Mouse (Mus musculus) myocyte (in vitro differentiated cells): ENCODE measurements around the gene Plxna2. TPM values are rescaled to one million over a fixed set of nuclear protein-coding genes. Genes with fewer than 3 reads are reported as not detected.
A peak's percentile ranks its signal among the peaks of the same experiment; 100 is the strongest.

ENCODE experiments used
- H3K27me3 ChIP-seq: one replicate; pipeline ENCODE4 v1.6.1; 2011; ENCODE audit not compliant: control insufficient read depth, insufficient read depth, insufficient read length
- H3K36me3 ChIP-seq: one replicate; pipeline ENCODE4 v1.6.1; 2011; ENCODE audit not compliant: control insufficient read depth, insufficient read depth
- H3K4me2 ChIP-seq: one replicate; pipeline ENCODE4 v1.6.1; 2011; ENCODE audit warnings: low read depth, control low read depth
- H3K4me3 ChIP-seq: one replicate; pipeline ENCODE4 v1.5.1; 2011; ENCODE audit warnings: mild to moderate bottlenecking, control low read depth, moderate library complexity
- H3K79me2 ChIP-seq: one replicate; pipeline ENCODE4 v1.6.1; 2011; ENCODE audit not compliant: control insufficient read depth, insufficient read depth
- H3ac ChIP-seq: one replicate; pipeline ENCODE4 v1.6.1; 2011; ENCODE audit not compliant: control insufficient read depth, insufficient read length
- CEBPB ChIP-seq: IDR thresholded peaks from 2 replicates; pipeline ENCODE4 v1.6.1; 2011; ENCODE audit warnings: mild to moderate bottlenecking, moderate library complexity; ENCODE audit not compliant: poor library complexity, insufficient read depth, severe bottlenecking
- E2F4 ChIP-seq: IDR thresholded peaks from one replicate; pipeline ENCODE4 v1.6.1; 2011; ENCODE audit warnings: mild to moderate bottlenecking, control low read depth, moderate library complexity; ENCODE audit not compliant: insufficient read depth
- MAX ChIP-seq: IDR thresholded peaks from one replicate; pipeline ENCODE4 v1.6.1; 2011; ENCODE audit warnings: low read depth, mild to moderate bottlenecking, control low read depth
- MYOD1 ChIP-seq, 3 experiments: IDR thresholded peaks; one replicate each; pipeline ENCODE4 v1.6.1; 2011; ENCODE audit warnings: control low read depth in 2 of 3, low read depth in 2 of 3, mild to moderate bottlenecking in 2 of 3, moderate library complexity in 1 of 3; ENCODE audit not compliant: insufficient read length in 2 of 3, control insufficient read depth in 1 of 3
- MYOG ChIP-seq, 3 experiments: IDR thresholded peaks; one replicate each; pipeline ENCODE4 v1.6.1; 2011; ENCODE audit warnings: control low read depth in 2 of 3, low read depth in 2 of 3, mild to moderate bottlenecking in 2 of 3; ENCODE audit not compliant: insufficient read length in 2 of 3, control insufficient read depth in 1 of 3, insufficient read depth in 1 of 3
- POLR2A ChIP-seq: IDR thresholded peaks from one replicate; pipeline ENCODE4 v1.6.1; 2011; ENCODE audit warnings: low read depth, mild to moderate bottlenecking, control low read depth, moderate library complexity; ENCODE audit not compliant: insufficient read length
- POLR2AphosphoS2 ChIP-seq: IDR thresholded peaks from one replicate; pipeline ENCODE4 v1.6.1; 2011; ENCODE audit warnings: low read depth, control low read depth; ENCODE audit not compliant: insufficient read length
- REST ChIP-seq: IDR thresholded peaks from one replicate; pipeline ENCODE4 v1.6.1; 2011; ENCODE audit warnings: mild to moderate bottlenecking, control low read depth, moderate library complexity; ENCODE audit not compliant: insufficient read depth, insufficient read length
- SRF ChIP-seq: IDR thresholded peaks from one replicate; pipeline ENCODE4 v1.6.1; 2011; ENCODE audit warnings: low read depth; ENCODE audit not compliant: control insufficient read depth, insufficient read length
- TCF12 ChIP-seq: IDR thresholded peaks from one replicate; pipeline ENCODE4 v1.6.1; 2011; ENCODE audit warnings: mild to moderate bottlenecking, control low read depth; ENCODE audit not compliant: poor library complexity, insufficient read depth, severe bottlenecking
- TCF3 ChIP-seq: IDR thresholded peaks from one replicate; pipeline ENCODE4 v1.6.1; 2011; ENCODE audit warnings: low read depth, control low read depth; ENCODE audit not compliant: insufficient read length
- USF1 ChIP-seq: IDR thresholded peaks from one replicate; pipeline ENCODE4 v1.6.1; 2011; ENCODE audit warnings: low read depth, mild to moderate bottlenecking, control low read depth, moderate library complexity
- polyA plus RNA-seq: library from polyadenylated mRNA; unstranded; fragments of >200 nt; fragmentation: generic; extraction: Trizol; gene quantifications from one replicate; pipeline ENCODE4 v1.2.1, GENCODE M21; 2012; ENCODE audit warnings: missing spikeins

Gene Plxna2
- polyA plus RNA-seq, 1 experiment = 3.6 TPM

- Histone ChIP-seq H3K4me3 (no peak overlapping the region), H3ac (no peak overlapping the region), H3K36me3 (peaks cover 31% of the 10 kb centered on the region), H3K79me2 (no peaks in the 10 kb centered on the region), H3K27me3 (no peaks in the 10 kb centered on the region), H3K4me2 (no peak overlapping the region)
- TF ChIP-seq POLR2A (no peak), POLR2AphosphoS2 (no peak), TCF3 (no peak), MAX (no peak), MYOD1 (IDR thresholded peaks at IDR 0.05; ENCODE audit: control insufficient read depth in 1 of 3, insufficient read length in 2 of 3, low read depth in 2 of 3) (no peak), USF1 (no peak)
Observed at GRCm38 (mm10) chr1:194650566-194650965, 32.5 kb downstream of the Plxna2 start.

GRCm38 (mm10) chr1:194651987-194652386, 34.0 kb downstream of the Plxna2 start:
- Histone ChIP-seq H3K36me3 (peaks cover 31% of the 10 kb centered on the region), H3K27me3 (no peaks in the 10 kb centered on the region)
- TF ChIP-seq POLR2AphosphoS2 (no peak), TCF12 (no peak)

GRCm38 (mm10) chr1:194658459-194659160, 40.6 kb downstream of the Plxna2 start:
- no peaks in the 10 kb centered on the region for H3K79me2 ChIP-seq
- H3K36me3 ChIP-seq = peaks cover under 1% of the 10 kb centered on the region
- no peak overlapping the region for H3K4me3 ChIP-seq
- H3K4me2 ChIP-seq = peak overlapping the region; percentile 41
- TF ChIP-seq MYOD1 (IDR thresholded peaks at IDR 0.05; ENCODE audit: control insufficient read depth in 1 of 3, insufficient read length in 2 of 3, low read depth in 2 of 3) (peak in 2 of 3 experiments; percentile 3 to 52), REST (no peak), POLR2AphosphoS2 (no peak), CEBPB (0 out of 2 replicates have a peak, but pooled peaks have one; percentile 2), SRF (no peak), TCF12 (peak; percentile 45), TCF3 (no peak), MYOG (IDR thresholded peaks at IDR 0.05; ENCODE audit: control insufficient read depth in 1 of 3, insufficient read depth in 1 of 3, insufficient read length in 2 of 3, low read depth in 2 of 3) (peak in 1 of 3 experiments; percentile 57), USF1 (no peak), POLR2A (no peak), MAX (no peak), E2F4 (no peak)
- no peaks in the 10 kb centered on the region for H3K27me3 ChIP-seq
- H3ac ChIP-seq = no peak overlapping the region

More at GRCm38 (mm10) chr1:194651987-194652386, 34.0 kb downstream of the Plxna2 start:
- H3K4me3 ChIP-seq = no peak overlapping the region
- H3ac ChIP-seq = no peak overlapping the region
- H3K4me2 ChIP-seq = no peak overlapping the region
- H3K79me2 ChIP-seq = no peaks in the 10 kb centered on the region

GRCm38 (mm10) chr1:194660426-194661119, 42.6 kb downstream of the Plxna2 start:
- Histone ChIP-seq H3K4me2 (peak overlapping the region; percentile 71), H3K4me3 (no peak overlapping the region), H3ac (no peak overlapping the region), H3K36me3 (no peaks in the 10 kb centered on the region), H3K79me2 (no peaks in the 10 kb centered on the region), H3K27me3 (no peaks in the 10 kb centered on the region)
- TF ChIP-seq MYOD1 (IDR thresholded peaks at IDR 0.05; ENCODE audit: control insufficient read depth in 1 of 3, insufficient read length in 2 of 3, low read depth in 2 of 3) (peak in 1 of 3 experiments; percentile 13), E2F4 (no peak)

- Histone ChIP-seq H3K4me2 (no peak overlapping the region), H3K36me3 (peaks cover 6% of the 10 kb centered on the region), H3K4me3 (no peak overlapping the region), H3K79me2 (no peaks in the 10 kb centered on the region), H3ac (no peak overlapping the region), H3K27me3 (no peaks in the 10 kb centered on the region)
- TF ChIP-seq CEBPB (no peak), SRF (no peak), MAX (no peak), REST (no peak), POLR2A (no peak), TCF12 (no peak), USF1 (no peak), MYOD1 (IDR thresholded peaks at IDR 0.05; ENCODE audit: control insufficient read depth in 1 of 3, insufficient read length in 2 of 3, low read depth in 2 of 3) (no peak), E2F4 (no peak), MYOG (IDR thresholded peaks at IDR 0.05; ENCODE audit: control insufficient read depth in 1 of 3, insufficient read depth in 1 of 3, insufficient read length in 2 of 3, low read depth in 2 of 3) (no peak), POLR2AphosphoS2 (no peak), TCF3 (no peak)
Observed at GRCm38 (mm10) chr1:194663021-194663420, 45.0 kb downstream of the Plxna2 start.
